Mouse (Mus musculus): ENCODE results near the gene Ncoa3.

Gene Ncoa3

DNA sequence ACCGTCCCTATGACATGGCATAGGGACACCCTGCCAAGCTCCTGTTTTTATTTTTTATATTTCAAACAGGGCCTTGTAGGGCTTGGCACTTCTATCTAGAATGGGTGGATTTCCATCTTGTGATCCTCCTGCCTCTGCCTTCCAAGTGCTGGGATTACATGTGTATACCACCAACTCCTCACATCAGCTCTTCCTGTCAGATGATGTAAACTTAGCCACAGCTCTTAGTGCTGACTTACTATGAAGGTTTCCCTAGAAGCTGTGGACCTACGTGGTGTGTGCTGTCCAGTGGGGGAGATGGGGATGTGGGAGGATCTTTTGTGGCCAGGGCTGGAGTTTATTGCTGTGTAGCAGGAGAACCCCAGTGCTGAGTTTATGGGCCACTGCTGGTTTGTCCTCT is 8.9 kb downstream of the Ncoa3 start:
- no peak for DNase-seq (ENCODE audit: low read depth, low spot score)

DNA sequence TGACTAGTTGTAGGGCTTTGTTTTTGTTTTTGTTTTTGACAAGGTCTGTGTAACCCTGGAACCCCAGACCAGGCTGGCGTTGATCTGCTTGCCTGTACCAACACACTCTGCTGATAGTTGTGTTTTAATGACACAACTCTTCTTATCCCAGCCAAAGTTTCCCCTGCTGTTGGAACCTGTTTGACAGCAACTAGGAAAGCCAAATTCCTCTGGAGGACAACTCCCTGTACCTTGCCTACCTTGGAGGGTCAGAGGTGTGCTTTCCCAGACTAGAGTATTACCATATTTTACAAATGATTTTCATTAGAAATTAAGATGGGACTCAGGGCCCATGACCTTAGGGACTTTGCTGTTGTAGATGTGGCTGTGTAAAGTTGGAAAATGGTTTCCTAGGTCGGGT is 9.3 kb downstream of the Ncoa3 start:
- no peak for DNase-seq (ENCODE audit: low read depth, low spot score)

DNA sequence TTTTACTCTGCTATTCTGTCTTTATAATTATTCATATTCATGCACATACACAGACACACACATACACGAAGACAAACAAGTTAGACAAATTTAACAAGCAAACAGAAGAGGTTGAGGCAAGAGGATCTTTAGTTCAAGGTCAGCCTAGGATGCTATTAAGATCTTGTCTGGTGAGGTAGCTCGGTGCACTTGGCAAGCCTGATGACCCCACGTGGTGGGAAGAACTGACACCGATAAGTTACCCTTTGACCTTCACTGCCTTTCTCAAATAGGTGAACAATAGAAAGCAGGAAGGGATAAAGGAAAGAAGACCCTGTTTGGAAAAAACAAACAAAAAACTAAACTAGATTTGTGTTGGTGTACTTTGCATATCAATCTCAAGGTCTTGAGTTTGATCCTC is 10.0 kb downstream of the Ncoa3 start:
- DNase-seq (ENCODE audit: low read depth, low spot score) = no peak

DNA sequence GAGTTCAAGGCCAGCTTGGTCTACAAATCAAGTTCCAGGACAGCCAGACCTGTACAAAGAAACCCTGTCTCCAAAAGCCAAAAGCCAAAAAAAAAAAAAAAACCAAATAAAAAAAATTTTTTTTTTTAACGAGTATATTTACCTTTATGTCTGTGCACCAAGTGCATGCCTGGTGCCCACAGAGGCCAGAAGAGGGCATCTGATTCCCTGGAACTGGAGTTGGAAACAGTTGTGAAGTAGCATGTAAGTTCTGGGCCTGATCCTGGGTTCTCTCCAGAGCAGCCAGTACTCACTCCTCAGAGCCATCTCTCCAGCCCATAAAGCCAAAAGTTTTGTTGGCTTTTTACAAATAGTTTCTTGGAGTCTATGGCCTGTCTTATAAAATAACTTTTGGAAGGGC is 10.6 kb downstream of the Ncoa3 start:
- DNase-seq (ENCODE audit: low read depth, low spot score) = no peak

DNA sequence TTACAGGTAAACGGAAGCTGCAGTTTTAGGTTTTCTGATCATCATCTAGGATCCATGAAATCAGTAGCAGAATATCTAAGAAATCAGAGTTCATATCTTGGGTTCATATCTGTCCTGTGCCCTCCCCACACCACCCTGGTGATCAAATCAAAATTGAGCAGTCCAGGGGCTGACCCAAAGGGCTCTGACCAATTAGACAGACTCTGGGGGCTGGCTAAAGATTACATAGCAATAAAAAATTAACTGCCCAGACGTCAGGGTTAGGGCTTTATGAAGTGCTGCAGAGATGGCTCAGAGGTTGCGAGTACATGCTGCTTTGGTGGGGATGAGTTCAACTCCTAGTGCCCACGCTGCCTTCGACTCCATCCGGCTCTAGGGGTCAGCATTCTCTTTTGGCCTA is 14.6 kb downstream of the Ncoa3 start:
- no peak for DNase-seq (ENCODE audit: low read depth, low spot score)

DNA sequence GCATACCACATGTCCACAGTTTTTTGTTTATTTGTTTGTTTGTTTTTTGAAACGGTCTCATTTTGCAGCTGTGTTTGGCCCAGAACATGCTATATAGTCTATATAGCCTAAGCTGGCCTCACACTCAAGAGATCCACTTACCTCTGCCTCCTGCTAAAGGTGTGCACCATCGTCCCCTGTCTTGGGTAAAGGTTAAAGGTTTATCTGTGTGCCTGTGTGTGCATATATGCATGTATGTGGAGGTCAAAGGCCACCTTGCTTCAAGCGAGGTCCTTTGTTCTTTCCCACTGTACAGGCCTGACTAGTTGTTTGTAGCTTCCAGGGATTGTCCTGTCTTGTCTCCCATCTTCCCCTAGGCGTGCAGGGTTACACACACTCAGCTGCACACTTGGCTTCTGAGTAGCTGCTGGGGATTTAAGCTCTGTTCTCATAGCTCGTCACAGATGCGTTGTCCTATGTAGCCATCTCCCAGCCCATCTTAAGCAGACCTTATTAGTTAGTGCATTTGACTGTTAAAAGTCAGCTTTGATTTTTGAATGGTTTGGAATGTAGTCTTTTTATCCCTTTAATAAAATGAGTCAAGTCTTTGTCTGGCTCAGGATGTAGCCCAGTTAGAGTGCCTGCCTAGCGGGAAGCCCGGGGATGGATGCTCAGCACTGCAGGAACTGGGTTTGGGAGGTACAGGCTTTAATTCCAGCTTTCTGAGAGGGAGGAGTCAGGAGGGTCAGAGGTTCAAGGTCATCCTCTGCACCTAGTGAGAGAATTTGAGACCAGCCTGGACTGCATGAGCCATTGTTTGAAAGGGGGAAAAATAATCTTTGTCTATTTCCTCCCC is 16.3 kb downstream of the Ncoa3 start:
- DNase-seq (ENCODE audit: low read depth, low spot score) = no peak

DNA sequence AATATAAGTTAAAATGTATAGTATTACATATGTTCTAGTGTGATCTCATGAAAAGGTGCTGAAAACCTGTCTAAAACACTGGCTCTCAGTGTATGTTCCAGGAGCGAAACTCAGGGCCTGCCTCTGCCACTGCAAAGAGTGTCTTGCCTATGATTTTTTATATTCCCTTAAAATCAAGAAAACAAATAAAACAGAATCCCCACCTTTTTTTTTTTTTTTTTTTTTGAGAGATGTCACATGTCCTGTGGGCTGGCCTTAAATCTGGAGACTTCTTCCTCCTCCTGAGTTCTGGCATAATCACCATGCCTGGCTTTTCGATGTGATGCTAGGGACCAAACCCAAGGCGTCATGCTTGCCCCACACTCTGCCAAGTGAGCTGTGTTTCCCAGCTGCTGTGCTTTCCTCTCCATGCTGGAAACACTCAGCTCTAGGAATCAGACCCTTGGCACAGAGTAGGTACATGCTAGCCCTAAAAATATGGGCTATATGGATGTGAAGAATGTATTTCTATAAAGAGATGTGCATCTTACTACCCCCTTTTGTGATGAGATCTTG is 17.0 kb downstream of the Ncoa3 start:
- peak; percentile 81 for DNase-seq (ENCODE audit: low read depth, low spot score)

DNA sequence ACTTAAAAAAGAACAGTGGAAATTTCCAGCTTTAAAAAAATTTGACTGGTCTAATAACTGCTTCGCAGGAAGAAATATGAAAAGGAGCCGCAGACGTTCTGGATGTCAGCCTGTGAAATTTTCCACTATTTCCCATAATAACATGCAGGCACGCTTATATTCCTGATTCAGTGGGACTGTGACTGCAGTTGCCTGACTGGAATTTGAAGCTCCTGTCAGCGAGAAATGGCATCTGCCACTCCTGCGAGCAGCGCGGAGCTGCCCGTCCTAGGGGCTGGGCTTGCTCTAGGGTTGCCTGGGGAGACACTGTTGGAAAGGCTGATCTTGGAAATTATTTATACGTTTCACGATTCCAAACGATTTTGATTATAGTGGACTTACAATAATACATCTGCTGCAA is 17.9 kb downstream of the Ncoa3 start:
- DNase-seq (ENCODE audit: low read depth, low spot score) = peak; percentile 68

DNA sequence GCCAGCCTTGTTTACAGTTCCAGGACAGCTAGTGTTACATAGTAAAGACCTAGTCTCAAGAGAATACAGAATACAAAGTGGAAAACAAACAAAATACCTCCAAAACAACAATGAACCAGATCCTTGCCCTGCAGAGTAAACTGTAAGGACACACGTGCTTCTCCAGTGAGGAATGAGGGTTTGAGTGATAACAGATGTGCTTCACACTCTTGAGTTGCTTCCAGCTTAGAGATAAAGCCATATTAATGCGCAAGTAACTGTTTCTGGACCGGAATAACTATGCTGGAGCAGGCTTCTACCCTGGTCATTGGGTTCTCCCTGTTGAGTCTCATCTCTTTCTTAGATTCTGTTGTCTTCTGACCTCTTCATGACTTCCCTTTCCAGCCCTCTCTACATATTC is 19.0 kb downstream of the Ncoa3 start:
- DNase-seq (ENCODE audit: low read depth, low spot score) = no peak

DNA sequence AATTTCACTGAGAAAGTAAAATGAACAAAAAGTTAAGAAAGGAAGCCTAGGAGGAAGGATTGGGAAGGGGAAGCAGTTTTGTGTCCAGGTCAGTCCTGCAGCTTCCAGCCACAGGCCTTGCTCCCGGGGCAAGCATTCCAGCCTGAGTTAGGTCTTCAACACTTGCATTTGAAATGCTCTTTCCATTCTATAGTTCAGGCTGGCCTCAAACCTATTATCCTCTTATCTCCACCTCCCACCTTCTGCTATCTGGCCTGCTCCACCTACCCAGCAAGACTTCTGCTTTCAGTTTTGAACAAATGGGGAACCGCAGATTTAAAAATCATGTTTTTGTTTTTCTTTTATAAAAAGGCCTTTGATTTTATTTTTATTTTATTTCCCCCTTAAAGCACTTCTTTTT is 19.7 kb downstream of the Ncoa3 start:
- no peak for DNase-seq (ENCODE audit: low read depth, low spot score)

DNA sequence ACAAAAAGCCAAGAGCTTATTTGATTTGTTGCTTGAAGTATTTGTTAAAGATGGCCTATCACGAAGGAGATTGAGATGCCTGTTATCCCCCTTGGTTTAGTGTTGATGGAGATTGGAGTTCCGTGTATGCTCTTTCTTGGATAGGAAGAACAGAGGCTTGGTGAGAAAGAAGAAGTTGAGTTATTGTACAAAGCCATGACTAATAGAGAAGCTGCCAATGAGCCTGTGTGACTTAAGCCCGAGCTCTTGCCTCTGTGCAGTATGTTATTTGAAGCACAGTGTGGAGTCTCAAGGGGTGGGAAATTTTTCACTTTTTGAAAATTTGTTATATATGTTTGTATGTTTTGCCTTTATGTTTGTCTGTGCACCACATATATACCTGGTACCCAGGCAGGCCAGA is 26.3 kb downstream of the Ncoa3 start:
- no peak for DNase-seq (ENCODE audit: low read depth, low spot score)

DNA sequence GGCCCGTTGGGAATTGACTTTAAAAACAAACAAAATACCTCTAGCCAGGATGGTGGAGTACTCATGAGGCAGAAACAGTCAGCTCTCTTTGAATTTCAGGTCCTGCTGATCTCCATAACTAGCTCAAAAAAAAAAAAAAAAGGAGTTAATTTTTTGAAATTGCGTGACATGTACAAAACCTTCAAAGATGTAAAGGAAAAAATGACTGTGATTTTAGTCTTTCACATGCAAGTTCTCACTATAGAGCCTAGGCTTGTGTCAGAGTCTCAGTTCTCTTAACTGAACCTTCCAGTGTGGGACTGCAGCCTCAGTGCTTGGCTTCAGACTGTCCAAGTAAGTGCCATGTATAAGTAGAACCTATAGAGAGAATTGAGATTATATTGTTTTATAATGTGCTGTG is 27.6 kb downstream of the Ncoa3 start:
- no peak for DNase-seq (ENCODE audit: low read depth, low spot score)

DNA sequence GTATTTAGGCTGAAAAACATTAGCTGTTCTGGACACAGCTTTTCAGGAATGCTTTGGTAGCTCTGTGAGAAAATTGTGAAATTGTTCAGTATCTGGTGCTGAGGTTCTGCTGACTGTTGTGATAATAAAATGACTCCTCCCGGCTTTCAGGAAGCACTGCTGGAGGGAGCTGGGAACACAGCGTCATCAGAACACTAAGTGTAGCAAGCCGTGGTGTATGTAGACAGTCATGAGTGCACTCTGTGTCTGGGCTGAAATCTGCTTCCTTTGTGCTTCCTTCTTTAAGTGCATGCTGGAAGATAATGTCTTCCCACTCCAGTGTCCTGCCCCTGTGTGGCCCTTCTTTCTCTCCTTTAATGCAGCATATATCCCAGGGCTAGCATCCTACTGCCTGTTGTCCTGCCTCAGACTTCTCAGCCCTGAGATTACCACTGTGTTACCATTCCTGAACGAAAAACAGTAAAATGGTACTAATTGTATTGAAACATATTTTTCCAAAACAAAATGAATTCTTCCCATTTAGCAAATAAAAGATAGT is 28.7 kb downstream of the Ncoa3 start:
- peak; percentile 81 for DNase-seq (ENCODE audit: low read depth, low spot score)

DNA sequence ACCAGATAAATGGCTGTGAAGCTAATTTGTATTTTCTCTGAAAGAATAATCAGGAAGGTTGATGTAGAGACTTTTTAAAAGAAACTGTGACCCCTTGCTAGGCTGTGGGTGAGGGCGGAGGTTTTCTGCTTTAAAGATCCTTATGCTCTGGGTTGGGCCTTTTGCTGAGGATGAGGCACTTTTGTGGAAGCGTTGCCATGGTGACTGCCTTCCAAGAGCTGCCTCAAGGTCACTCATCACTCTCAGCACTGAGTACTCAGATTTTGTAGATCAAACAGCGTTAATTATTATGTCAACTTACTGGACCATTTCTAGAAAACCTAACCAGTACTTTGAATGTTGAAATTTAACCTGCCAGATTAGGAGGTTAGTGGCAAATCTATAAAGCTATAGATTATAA is 29.2 kb downstream of the Ncoa3 start:
- peak; percentile 89 for DNase-seq (ENCODE audit: low read depth, low spot score)

DNA sequence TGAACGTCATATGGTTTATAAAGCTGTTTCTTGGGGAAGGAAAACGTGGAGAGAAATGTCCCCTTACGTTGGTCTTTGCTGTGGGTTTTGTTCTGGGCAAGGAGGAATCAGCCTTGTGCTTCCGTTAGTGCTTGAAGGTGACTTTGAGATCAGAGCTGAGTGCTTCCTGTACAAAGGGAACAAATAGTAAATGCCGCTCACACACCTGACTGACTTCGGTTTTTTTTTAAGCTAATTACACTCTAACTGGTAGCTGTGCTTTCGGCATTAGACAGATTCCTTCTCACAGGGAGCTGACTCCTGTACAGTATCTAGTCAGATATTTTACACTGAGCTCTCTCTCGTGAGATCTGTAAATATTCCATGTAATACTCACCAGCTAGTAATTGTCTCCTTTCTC is 29.9 kb downstream of the Ncoa3 start:
- DNase-seq (ENCODE audit: low read depth, low spot score) = peak; percentile 63

DNA sequence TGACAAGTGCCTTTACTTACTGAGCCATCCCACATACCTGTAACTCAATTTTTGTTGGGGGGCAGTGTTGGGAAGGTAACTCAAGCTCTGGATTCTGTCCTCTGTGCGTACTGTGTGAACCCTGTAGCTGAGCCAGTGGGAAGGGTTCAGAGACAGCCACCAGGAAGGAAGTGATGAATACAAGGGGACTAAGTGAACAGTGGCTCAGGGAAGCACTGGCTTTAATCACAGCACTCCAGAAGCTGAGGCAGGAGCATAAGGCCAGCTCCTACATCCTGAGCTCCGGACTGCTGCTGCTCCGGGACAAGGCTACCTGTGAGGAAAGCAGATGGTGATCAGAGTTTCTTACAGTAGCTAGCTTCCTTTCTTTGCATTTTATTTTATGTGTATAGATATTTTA is 31.6 kb downstream of the Ncoa3 start:
- no peak for DNase-seq (ENCODE audit: low read depth, low spot score)

DNA sequence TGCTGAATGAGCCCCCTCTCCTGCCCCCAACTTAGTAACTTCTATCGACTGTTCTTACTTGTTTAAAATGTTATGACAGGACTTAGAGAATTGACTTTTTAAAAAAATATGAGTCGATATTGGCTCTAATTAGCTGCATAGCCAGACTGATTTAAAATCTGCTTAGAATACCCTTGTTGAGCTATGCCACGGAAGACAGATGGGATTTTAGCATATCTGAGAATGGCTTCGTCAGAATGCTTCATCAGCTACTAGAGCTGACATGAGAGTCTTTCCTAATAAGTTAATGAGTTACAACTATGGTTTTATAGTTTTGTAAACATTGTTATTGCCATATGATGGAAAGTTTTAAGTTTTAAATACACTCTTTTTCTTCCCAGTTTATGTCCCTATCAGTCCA is 32.2 kb downstream of the Ncoa3 start:
- DNase-seq (ENCODE audit: low read depth, low spot score) = peak; percentile 48

DNA sequence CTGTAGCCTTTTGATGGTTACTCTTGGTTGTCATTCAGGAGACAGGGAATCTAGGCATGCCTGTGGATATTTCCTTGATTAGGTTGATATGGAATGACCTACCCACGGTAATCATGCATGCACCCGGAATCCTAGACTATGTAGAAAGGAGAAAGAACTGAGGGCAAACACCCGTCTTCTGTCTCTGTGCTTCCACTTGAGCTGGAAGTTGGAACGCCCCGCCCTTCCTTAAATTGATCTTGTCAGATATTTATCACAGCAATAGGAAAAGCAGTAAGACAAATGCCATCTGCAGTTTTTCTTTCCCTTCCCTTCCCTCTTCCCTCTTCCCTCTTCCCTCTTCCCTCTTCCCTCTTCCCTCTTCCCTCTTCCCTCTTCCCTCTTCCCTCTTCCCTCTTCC is 33.5 kb downstream of the Ncoa3 start:
- DNase-seq (ENCODE audit: low read depth, low spot score) = no peak

DNA sequence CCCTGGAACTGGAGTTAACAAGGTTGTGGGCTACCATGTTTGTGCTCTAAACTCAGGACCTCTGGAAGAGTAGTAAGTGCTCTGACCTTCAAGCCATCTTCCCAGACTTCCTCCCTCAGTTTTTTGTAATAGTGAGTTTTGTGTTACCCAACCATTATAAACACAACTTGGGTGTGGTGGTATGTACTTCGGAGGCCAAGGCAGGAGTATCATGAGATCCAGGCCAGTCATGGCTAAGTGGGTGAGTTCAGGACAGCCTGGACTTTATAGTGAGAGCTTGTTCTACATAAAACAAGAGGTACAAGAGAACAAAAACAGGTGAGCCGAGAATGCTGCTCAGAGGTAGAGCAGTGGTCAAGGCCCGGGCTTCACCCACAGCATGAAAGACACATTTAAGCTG is 35.4 kb downstream of the Ncoa3 start:
- no peak for DNase-seq (ENCODE audit: low read depth, low spot score)

DNA sequence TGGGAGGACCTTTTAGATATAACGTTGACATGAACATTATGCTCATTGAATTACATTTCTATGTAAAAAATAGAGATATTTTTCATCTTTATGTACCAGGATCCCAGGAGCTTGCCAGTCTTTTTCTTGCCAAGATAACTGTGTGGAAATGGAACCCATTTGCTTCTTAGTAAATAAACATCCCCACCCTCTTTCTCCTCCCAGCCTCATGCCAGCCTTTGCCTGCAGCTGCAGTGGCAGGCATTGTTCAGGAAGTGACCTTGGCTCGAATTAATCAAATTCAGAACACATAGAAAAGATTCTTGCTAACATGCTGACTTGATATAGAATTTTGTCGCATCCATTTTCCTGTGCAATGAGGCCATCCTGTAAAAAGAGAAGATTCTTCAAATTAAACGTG is 36.8 kb downstream of the Ncoa3 start:
- DNase-seq (ENCODE audit: low read depth, low spot score) = peak; percentile 50

DNA sequence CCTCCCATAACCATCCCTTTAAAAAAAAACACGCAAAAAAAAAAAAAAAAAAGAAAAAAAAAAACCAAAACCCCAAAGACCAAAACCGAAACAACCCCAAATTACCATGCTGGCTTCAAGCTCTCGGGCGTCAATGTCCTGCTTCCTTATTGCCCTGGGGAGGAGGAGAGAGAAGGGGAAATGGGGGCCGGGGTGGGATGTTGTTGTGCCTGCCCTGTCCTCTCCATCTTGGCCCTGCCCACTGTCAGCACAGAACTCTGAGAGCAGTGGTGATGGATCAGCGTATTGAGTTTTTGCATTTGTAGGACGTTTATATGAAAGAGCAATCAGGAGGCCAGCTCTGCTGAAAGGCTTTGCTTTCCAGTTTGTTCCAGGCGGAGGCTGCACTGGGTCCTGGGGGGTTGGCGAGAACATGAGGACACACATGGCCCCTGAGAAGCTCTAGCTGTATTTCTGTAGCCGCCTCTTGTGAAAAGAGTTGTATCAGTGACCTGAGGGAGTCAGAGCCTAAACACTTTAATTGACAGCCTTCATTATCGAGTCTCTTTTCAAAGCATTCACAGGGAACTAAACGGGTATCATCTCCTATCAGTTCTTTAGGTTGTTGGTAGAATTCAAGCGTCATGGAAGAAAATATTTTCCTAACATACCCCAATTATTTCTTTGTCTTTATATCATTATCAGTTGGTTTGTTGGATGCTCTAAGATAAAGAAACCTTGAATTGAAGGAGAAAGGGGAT is 38.0 kb downstream of the Ncoa3 start:
- peak; percentile 27 for DNase-seq (ENCODE audit: low read depth, low spot score)

DNA sequence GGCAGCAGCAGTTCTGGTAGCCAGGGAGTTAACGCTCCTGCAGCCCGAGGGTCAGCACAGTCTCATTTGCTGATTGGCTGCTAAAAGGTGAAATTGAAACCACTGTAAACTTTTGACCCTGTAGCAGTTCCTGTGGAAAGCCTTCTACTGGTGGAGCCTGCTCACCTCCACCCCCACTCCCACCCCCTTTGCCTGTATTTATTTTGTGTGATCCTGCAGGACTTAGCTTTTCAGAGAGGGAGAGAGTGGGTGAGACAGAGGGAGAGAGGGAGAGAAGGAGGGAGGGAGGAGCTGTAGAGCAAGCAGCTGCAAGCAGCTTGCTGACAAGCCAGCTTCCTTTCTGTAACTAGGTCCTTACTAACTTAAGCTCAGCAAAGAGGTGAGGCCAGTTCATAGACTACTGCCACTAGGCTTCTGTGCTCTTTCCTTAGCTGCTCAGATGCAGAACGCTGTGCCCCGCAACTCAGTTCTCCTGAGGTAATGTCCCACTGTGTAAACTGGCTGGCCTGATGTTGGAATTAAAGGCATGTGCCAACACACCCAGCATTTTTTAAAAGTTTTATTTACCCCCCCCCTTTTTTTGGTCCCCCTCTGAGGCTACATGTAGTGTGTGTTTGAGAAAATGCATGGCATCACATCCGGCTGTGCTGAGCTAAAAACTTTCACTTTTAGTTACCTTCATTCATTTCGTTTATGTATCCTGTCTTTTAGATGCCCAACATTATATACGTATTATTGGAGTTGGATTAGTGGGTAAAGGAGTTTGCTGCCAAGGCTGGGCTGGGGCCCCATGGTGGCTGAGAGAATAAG is 38.9 kb downstream of the Ncoa3 start:
- DNase-seq (ENCODE audit: low read depth, low spot score) = peak; percentile 90

Data from brain, adult 2 months (tissue).